Mouse (Mus musculus) limb, embryonic 14.5 days (tissue): Measurements from ENCODE around the gene Cdadc1. TPM values are rescaled to one million over a fixed set of nuclear protein-coding genes. Genes with fewer than 3 reads are reported as not detected.

Experiments
- ATAC-seq: fragments of 200-750 bp; cut with Nextera tagmentation; 2 replicates; pipeline ENCODE4 v1.8.0; 2017; ENCODE audit warnings: low read depth, moderate number of reproducible peaks, moderate TSS enrichment; ENCODE audit not compliant: low FRiP score
- DNase-seq: peaks from one replicate; pipeline ENCODE4 v3.0.0-alpha.2; 2015; ENCODE audit warnings: low spot score
- H3K27ac ChIP-seq: fragments of 300-500 bp; sonication (generic); replicated peaks from 2 replicates; pipeline ENCODE4 v1.5.1; 2014; ENCODE audit warnings: low read depth, mild to moderate bottlenecking, low read length, moderate library complexity, mixed read lengths
- H3K27me3 ChIP-seq: fragments of 300-500 bp; sonication (generic); 2 replicates; pipeline ENCODE4 v1.6.1; 2014; ENCODE audit warnings: low read length, mixed read lengths; ENCODE audit not compliant: control insufficient read depth, insufficient read depth
- H3K36me3 ChIP-seq: fragments of 300-500 bp; sonication (generic); 2 replicates; pipeline ENCODE4 v1.6.1; 2014; ENCODE audit warnings: mild to moderate bottlenecking, low read length, moderate library complexity, mixed read lengths; ENCODE audit not compliant: control insufficient read depth, insufficient read depth
- H3K4me1 ChIP-seq: fragments of 300-500 bp; sonication (generic); 2 replicates; pipeline ENCODE4 v1.6.1; 2014; ENCODE audit warnings: antibody characterized with exemption, low read length, mixed read lengths; ENCODE audit not compliant: control insufficient read depth, insufficient read depth
- H3K4me2 ChIP-seq: fragments of 300-500 bp; sonication (generic); replicated peaks from 2 replicates; pipeline ENCODE4 v1.6.1; 2014; ENCODE audit warnings: low read depth, mild to moderate bottlenecking, low read length, moderate library complexity; ENCODE audit not compliant: severe bottlenecking
- H3K4me3 ChIP-seq: fragments of 300-500 bp; sonication (generic); replicated peaks from 2 replicates; pipeline ENCODE4 v1.5.1; 2014; ENCODE audit warnings: low read length
- H3K9ac ChIP-seq: fragments of 300-500 bp; sonication (generic); 2 replicates; pipeline ENCODE4 v1.6.1; 2014; ENCODE audit warnings: mild to moderate bottlenecking, low read depth, low read length, moderate library complexity; ENCODE audit not compliant: severe bottlenecking
- H3K9me3 ChIP-seq: fragments of 300-500 bp; sonication (generic); 2 replicates; pipeline ENCODE4 v1.6.1; 2016; ENCODE audit warnings: low read length; ENCODE audit not compliant: control insufficient read depth
- POLR2A ChIP-seq: fragments of 200-500 bp; IDR thresholded peaks from 2 replicates; pipeline ENCODE4 v1.8.0; 2012; ENCODE audit warnings: inconsistent platforms, mild to moderate bottlenecking, moderate library complexity, borderline replicate concordance; ENCODE audit not compliant: insufficient read depth, insufficient read length; ENCODE audit errors: extremely low read depth
- WGBS: fragments of 180-500 bp; shearing (Covaris S2); extraction: QIAGEN DNeasy Blood & Tissue Kit; methylation state at CpG from one replicate; pipeline ENCODE4 v1.1.7; 2014; 5-methylcytosine and 5-hydroxymethylcytosine counted together
- polyA plus RNA-seq, 2 experiments: library from polyadenylated mRNA; depleted of rRNA in 1 of 2; stranded (reverse) in 1 of 2; unstranded in 1 of 2; fragments of >200 nt; fragmentation: Nextera tagmentation in 1 of 2; extraction: Ambion mirVana in 1 of 2; gene quantifications; 2 replicates each; pipeline versions ENCODE4 v1.2.1 to v1.2.3; 2012 to 2014

The Cdadc1 gene
- polyA plus RNA-seq, 2 experiments, result 16.2 to 31.5 TPM

GRCm38 (mm10) chr14:59557886-59558285 is 39.9 kb downstream of the Cdadc1 start:
- no peak overlapping the region for H3K9ac ChIP-seq
- no peak for ATAC-seq
- no peak overlapping the region for H3K4me2 ChIP-seq
- H3K4me3 ChIP-seq, result no peak overlapping the region
- H3K9me3 ChIP-seq, result no peaks in the 10 kb centered on the region
- no peak for DNase-seq
- WGBS, result 76% methylated on average over 1 of the region's 1 CpGs
- TF ChIP-seq POLR2A, result no peak
- no peaks in the 10 kb centered on the region for H3K36me3 ChIP-seq
- H3K27me3 ChIP-seq, result no peaks in the 10 kb centered on the region
- no peaks in the 10 kb centered on the region for H3K4me1 ChIP-seq
- H3K27ac ChIP-seq, result no peak overlapping the region

- Histone ChIP-seq H3K27me3 (no peaks in the 10 kb centered on the region), H3K4me1 (no peaks in the 10 kb centered on the region), H3K36me3 (no peaks in the 10 kb centered on the region), H3K9me3 (no peaks in the 10 kb centered on the region), H3K9ac (no peak overlapping the region), H3K4me2 (no peak overlapping the region), H3K4me3 (no peak overlapping the region), H3K27ac (no peak overlapping the region)
- ATAC-seq (no peak), DNase-seq (no peak)
- no peak for TF ChIP-seq POLR2A
- 56% methylated on average over 4 of the region's 4 CpGs for WGBS
Observed at GRCm38 (mm10) chr14:59557071-59557470, 40.7 kb downstream of the Cdadc1 start.

DNA sequence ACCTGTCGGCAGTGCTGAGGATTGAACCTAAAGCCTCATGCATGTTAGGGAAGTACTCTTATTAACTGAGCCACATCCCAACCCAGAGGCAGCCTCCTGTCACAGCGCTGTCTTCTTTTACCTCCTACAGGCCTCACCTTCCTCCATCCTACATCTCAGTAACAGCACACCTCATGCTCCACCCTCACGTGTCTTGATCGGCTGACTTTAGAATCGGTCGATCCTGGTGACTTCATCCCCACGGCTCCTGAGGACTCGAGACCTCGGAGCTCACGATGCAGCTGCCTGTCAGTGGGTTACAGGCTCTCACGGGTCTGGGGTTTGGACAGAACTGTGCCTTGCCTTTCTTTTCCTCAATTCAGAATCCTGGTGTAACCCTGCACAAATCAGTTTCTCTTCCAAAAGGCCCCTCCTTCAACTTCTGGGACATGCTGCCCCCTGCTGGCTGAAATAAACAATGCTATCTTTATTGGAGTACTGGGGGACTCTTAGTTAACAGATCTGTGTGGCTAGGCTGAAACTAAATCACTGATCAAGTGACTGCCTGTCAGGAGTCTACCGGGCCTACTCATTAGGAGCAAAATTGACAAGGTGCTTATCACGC is 41.7 kb downstream of the Cdadc1 start:
- Histone ChIP-seq H3K4me2 (no peak overlapping the region), H3K4me3 (no peak overlapping the region), H3K9me3 (no peaks in the 10 kb centered on the region), H3K36me3 (no peaks in the 10 kb centered on the region), H3K9ac (no peak overlapping the region), H3K27me3 (no peaks in the 10 kb centered on the region), H3K4me1 (no peaks in the 10 kb centered on the region; the same call in 1 of the 2 replicates), H3K27ac (no peak overlapping the region)
- DNase-seq (peak; percentile 52), ATAC-seq (peak; percentile 67; the same call in 1 of the 2 replicates)
- WGBS, result 50% methylated on average over 13 of the region's 13 CpGs
- no peak for TF ChIP-seq POLR2A

DNA sequence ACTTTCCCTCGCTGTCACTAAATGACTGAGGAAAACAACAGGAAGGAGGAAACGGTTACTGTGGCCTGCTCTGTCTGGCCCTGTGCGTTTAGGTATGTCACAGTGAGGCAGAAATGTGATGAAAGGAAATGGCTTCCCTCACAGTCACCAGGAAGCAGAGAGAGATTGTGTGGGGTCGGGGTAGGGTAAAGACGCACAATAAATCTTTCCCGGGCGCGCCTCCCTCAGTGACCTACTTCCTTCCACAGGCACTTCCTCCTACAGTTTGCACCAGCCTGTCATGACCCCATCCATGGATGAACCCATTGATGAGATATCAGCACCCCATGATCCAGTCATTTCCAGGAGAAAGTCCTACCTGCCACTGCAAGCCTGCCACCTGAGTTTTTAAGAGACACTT is 42.7 kb downstream of the Cdadc1 start:
- Histone ChIP-seq H3K9ac (no peak overlapping the region), H3K27ac (no peak overlapping the region), H3K36me3 (no peaks in the 10 kb centered on the region), H3K4me2 (no peak overlapping the region), H3K4me3 (no peak overlapping the region), H3K4me1 (no peaks in the 10 kb centered on the region; the same call in 1 of the 2 replicates), H3K9me3 (no peaks in the 10 kb centered on the region), H3K27me3 (no peaks in the 10 kb centered on the region)
- no peak for TF ChIP-seq POLR2A
- WGBS, result 67% methylated on average over 8 of the region's 8 CpGs
- ATAC-seq, result no peak
- DNase-seq, result no peak

- WGBS, result 63% methylated on average over 5 of the region's 5 CpGs
- no peak for TF ChIP-seq POLR2A
- Histone ChIP-seq H3K4me3 (no peak overlapping the region), H3K9me3 (no peaks in the 10 kb centered on the region), H3K27me3 (no peaks in the 10 kb centered on the region), H3K36me3 (no peaks in the 10 kb centered on the region), H3K9ac (no peak overlapping the region), H3K4me1 (peaks cover 3% of the 10 kb centered on the region; the same call in 1 of the 2 replicates), H3K27ac (no peak overlapping the region), H3K4me2 (no peak overlapping the region)
- DNase-seq, result no peak
- ATAC-seq, result no peak
Observed at GRCm38 (mm10) chr14:59554025-59554424, 43.7 kb downstream of the Cdadc1 start.

DNA sequence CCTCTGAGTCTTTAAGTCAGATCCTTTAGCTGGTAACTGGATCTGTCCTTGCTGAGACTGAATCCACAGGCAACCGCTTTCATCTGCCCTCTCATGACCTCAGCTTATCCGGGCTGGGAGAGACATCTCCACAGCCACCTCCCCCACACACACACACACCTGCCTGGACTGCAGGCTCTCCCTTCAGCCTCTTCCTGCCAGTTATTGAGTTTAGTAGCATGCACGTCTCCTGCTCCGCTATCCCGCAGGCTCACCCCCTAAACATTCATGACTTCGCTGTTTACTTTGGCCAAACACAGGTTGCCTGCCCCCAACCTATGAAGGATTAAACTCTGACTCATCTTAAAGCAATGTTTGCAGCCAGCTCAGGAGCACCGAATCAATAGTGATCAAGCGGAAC is 45.8 kb downstream of the Cdadc1 start:
- ATAC-seq, result no peak
- no peak overlapping the region for H3K4me3 ChIP-seq
- no peak for TF ChIP-seq POLR2A
- DNase-seq, result no peak
- H3K27ac ChIP-seq, result no peak overlapping the region
- no peaks in the 10 kb centered on the region for H3K27me3 ChIP-seq
- no peaks in the 10 kb centered on the region for H3K9me3 ChIP-seq
- no peak overlapping the region for H3K9ac ChIP-seq
- no peaks in the 10 kb centered on the region for H3K36me3 ChIP-seq
- H3K4me2 ChIP-seq, result no peak overlapping the region
- H3K4me1 ChIP-seq, result peaks cover 5% of the 10 kb centered on the region; the same call in 1 of the 2 replicates
- 68% methylated on average over 8 of the region's 8 CpGs for WGBS
